Mouse (Mus musculus) kidney, embryonic 16.5 days (tissue): Measurements from ENCODE around the gene Klhdc8a. TPM values are rescaled to one million over a fixed set of nuclear protein-coding genes. Genes with fewer than 3 reads are reported as not detected.

Experiments used
- ATAC-seq: fragments of 200-750 bp; cut with Nextera tagmentation; 2 replicates; pipeline ENCODE4 v1.8.0; 2017; ENCODE audit warnings: moderate TSS enrichment; ENCODE audit not compliant: low FRiP score, low TSS enrichment
- H3K27ac ChIP-seq: fragments of 300-500 bp; sonication (generic); 2 replicates; pipeline ENCODE4 v1.5.1; 2014; ENCODE audit warnings: low read length
- H3K27me3 ChIP-seq: fragments of 300-500 bp; sonication (generic); 2 replicates; pipeline ENCODE4 v1.6.1; 2014; ENCODE audit warnings: low read length, control low read depth, mixed read lengths; ENCODE audit not compliant: insufficient read depth
- H3K36me3 ChIP-seq: fragments of 300-500 bp; sonication (generic); 2 replicates; pipeline ENCODE4 v1.6.1; 2014; ENCODE audit warnings: low read length, control low read depth, mixed read lengths; ENCODE audit not compliant: insufficient read depth
- H3K4me1 ChIP-seq: fragments of 300-500 bp; sonication (generic); 2 replicates; pipeline ENCODE4 v1.6.1; 2014; ENCODE audit warnings: low read length, control low read depth, mixed read lengths; ENCODE audit not compliant: insufficient read depth
- H3K4me2 ChIP-seq: fragments of 300-500 bp; sonication (generic); replicated peaks from 2 replicates; pipeline ENCODE4 v1.6.1; 2014; ENCODE audit warnings: low read depth, low read length
- H3K4me3 ChIP-seq: fragments of 300-500 bp; sonication (generic); 2 replicates; pipeline ENCODE4 v1.5.1; 2014; ENCODE audit warnings: mild to moderate bottlenecking, low read length
- H3K9ac ChIP-seq: fragments of 300-500 bp; sonication (generic); replicated peaks from 2 replicates; pipeline ENCODE4 v1.6.1; 2014; ENCODE audit warnings: low read length
- H3K9me3 ChIP-seq: fragments of 300-500 bp; sonication (generic); 2 replicates; pipeline ENCODE4 v1.6.1; 2016; ENCODE audit warnings: low read length, control low read depth
- WGBS: fragments of 180-500 bp; shearing (Covaris S2); extraction: QIAGEN DNeasy Blood & Tissue Kit; methylation state at CpG from one replicate; pipeline ENCODE4 v1.1.7; 2014; 5-methylcytosine and 5-hydroxymethylcytosine counted together
- polyA plus RNA-seq: library from polyadenylated mRNA; unstranded; fragments of >200 nt; fragmentation: Nextera tagmentation; extraction: Ambion mirVana; gene quantifications from 2 replicates; pipeline ENCODE4 v1.2.1, GENCODE M21; 2015

Gene Klhdc8a
- polyA plus RNA-seq, 1 experiment from 2014 or later = 2.1 TPM

GRCm38 (mm10) chr1:132326777-132327176, 28.4 kb downstream of the Klhdc8a start:
- ATAC-seq = no peak
- 41% methylated on average over 9 of the region's 9 CpGs for WGBS
- H3K4me1 ChIP-seq = peaks cover 35% of the 10 kb centered on the region
- H3K4me3 ChIP-seq = no peak overlapping the region
- H3K4me2 ChIP-seq = no peak overlapping the region
- no peaks in the 10 kb centered on the region for H3K9me3 ChIP-seq
- no peaks in the 10 kb centered on the region for H3K36me3 ChIP-seq
- H3K27me3 ChIP-seq = no peaks in the 10 kb centered on the region
- H3K27ac ChIP-seq = 0 out of 2 replicates have a peak overlapping the region, but pooled peaks have one; percentile 30
- no peak overlapping the region; the same call in 1 of the 2 replicates for H3K9ac ChIP-seq

DNA sequence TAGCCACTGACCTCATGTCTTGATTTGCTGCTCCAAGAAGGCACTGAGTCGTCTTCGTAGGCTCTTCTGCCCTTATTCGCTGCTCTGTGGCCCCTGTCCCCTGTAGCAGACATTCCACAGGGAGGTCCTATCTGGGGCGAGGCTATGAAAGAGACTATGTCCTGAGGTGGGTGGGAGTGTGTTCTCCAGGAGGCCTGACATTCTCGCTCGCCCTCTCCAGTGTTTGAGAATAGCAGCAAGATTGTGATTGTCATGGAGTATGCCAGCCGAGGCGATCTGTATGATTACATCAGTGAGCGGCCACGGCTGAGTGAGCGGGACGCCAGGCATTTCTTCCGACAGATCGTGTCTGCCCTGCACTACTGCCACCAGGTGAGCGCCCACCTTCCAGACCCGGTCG, 29.1 kb downstream of the Klhdc8a start:
- H3K27ac ChIP-seq = no peak overlapping the region
- H3K4me1 ChIP-seq = peaks cover 30% of the 10 kb centered on the region
- peak; percentile 16; the same call in 1 of the 2 replicates for ATAC-seq
- H3K9ac ChIP-seq = peak overlapping the region; percentile 24; the same call in 1 of the 2 replicates
- H3K4me2 ChIP-seq = no peak overlapping the region
- no peaks in the 10 kb centered on the region for H3K27me3 ChIP-seq
- H3K4me3 ChIP-seq = no peak overlapping the region
- 60% methylated on average over 17 of the region's 17 CpGs for WGBS
- H3K36me3 ChIP-seq = no peaks in the 10 kb centered on the region; the same call in 1 of the 2 replicates
- no peaks in the 10 kb centered on the region for H3K9me3 ChIP-seq

- H3K27ac ChIP-seq = no peak overlapping the region
- H3K27me3 ChIP-seq = no peaks in the 10 kb centered on the region
- H3K9ac ChIP-seq = no peak overlapping the region
- H3K4me2 ChIP-seq = no peak overlapping the region
- H3K4me1 ChIP-seq = peaks cover 34% of the 10 kb centered on the region
- no peaks in the 10 kb centered on the region; the same call in 1 of the 2 replicates for H3K36me3 ChIP-seq
- H3K4me3 ChIP-seq = no peak overlapping the region
- no peaks in the 10 kb centered on the region for H3K9me3 ChIP-seq
- ATAC-seq = no peak
- WGBS = 55% methylated on average over 3 of the region's 3 CpGs
These were observed 30.1 kb downstream of the Klhdc8a start for GRCm38 (mm10) chr1:132328565-132328964.

DNA sequence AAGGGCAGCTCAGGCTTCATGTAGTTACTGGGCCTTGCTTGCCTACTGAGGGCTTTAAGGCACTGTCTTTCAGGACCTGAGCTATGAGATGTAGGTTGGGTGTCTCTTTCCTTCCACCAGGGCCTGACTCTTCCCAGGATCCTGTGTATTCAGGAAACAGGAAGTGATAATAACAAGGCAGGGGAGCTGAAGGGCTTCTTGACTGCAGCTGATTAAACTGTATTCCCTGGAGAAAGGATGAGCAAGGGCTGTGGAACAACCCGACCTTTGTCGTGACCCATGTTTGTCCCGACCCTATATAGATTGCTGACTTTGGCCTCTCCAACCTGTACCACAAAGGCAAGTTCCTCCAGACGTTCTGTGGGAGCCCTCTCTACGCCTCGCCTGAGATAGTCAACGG, 31.2 kb downstream of the Klhdc8a start:
- Histone ChIP-seq H3K9ac (no peak overlapping the region), H3K9me3 (no peaks in the 10 kb centered on the region), H3K27me3 (no peaks in the 10 kb centered on the region), H3K27ac (no peak overlapping the region), H3K4me1 (peaks cover 44% of the 10 kb centered on the region), H3K36me3 (no peaks in the 10 kb centered on the region; the same call in 1 of the 2 replicates), H3K4me3 (no peak overlapping the region), H3K4me2 (no peak overlapping the region)
- ATAC-seq = no peak
- 83% methylated on average over 7 of the region's 7 CpGs for WGBS

- Histone ChIP-seq H3K27me3 (no peaks in the 10 kb centered on the region), H3K4me3 (no peak overlapping the region), H3K27ac (no peak overlapping the region), H3K4me2 (no peak overlapping the region), H3K36me3 (no peaks in the 10 kb centered on the region; the same call in 1 of the 2 replicates), H3K9ac (no peak overlapping the region), H3K9me3 (no peaks in the 10 kb centered on the region), H3K4me1 (peaks cover 52% of the 10 kb centered on the region)
- 53% methylated on average over 15 of the region's 15 CpGs for WGBS
- ATAC-seq = no peak
These were observed 32.0 kb downstream of the Klhdc8a start for GRCm38 (mm10) chr1:132330397-132330796.

GRCm38 (mm10) chr1:132331283-132331682, 32.9 kb downstream of the Klhdc8a start:
- ATAC-seq = no peak
- H3K27me3 ChIP-seq = no peaks in the 10 kb centered on the region
- WGBS = 88% methylated on average over 17 of the region's 17 CpGs
- H3K4me2 ChIP-seq = no peak overlapping the region
- peaks cover 54% of the 10 kb centered on the region for H3K4me1 ChIP-seq
- H3K4me3 ChIP-seq = no peak overlapping the region
- H3K9ac ChIP-seq = no peak overlapping the region
- no peaks in the 10 kb centered on the region for H3K9me3 ChIP-seq
- no peak overlapping the region for H3K27ac ChIP-seq
- H3K36me3 ChIP-seq = no peaks in the 10 kb centered on the region; the same call in 1 of the 2 replicates

GRCm38 (mm10) chr1:132333201-132333600, 34.8 kb downstream of the Klhdc8a start:
- Histone ChIP-seq H3K4me1 (peaks cover 56% of the 10 kb centered on the region), H3K36me3 (no peaks in the 10 kb centered on the region; the same call in 1 of the 2 replicates), H3K27ac (peak overlapping the region; percentile 89), H3K9me3 (no peaks in the 10 kb centered on the region), H3K4me3 (no peak overlapping the region), H3K9ac (no peak overlapping the region), H3K27me3 (no peaks in the 10 kb centered on the region), H3K4me2 (no peak overlapping the region)
- ATAC-seq = no peak
- 3% methylated on average over 2 of the region's 2 CpGs for WGBS

DNA sequence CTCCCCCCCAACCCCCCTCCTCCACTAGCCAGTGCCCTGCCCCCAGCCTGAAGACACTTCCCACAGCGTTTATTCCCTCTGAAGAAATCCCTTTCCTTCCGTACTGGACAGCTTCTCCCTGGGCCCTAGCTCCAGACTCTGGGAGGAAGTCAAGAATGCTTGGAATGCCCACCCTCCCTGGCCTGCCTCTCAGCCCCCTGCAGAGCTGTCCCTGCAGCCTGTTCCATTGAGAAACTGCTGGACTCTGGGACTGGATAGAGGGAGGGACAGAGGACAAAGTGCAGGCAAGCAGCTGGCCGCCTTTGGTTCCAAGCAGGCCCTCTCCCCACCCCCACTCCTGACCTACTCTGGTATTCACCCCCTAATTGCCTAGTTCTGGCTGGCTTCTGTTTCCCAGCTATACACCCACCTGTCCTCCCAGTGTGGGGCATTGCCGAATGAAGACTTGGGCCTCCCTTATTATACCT, 35.3 kb downstream of the Klhdc8a start:
- peak overlapping the region; percentile 12; the same call in 1 of the 2 replicates for H3K9ac ChIP-seq
- H3K9me3 ChIP-seq = no peaks in the 10 kb centered on the region
- H3K27me3 ChIP-seq = no peaks in the 10 kb centered on the region
- no peaks in the 10 kb centered on the region; the same call in 1 of the 2 replicates for H3K36me3 ChIP-seq
- H3K27ac ChIP-seq = peak overlapping the region; percentile 89
- ATAC-seq = peak; percentile 96
- H3K4me3 ChIP-seq = no peak overlapping the region
- H3K4me1 ChIP-seq = peaks cover 56% of the 10 kb centered on the region
- 1% methylated on average over 4 of the region's 4 CpGs for WGBS
- no peak overlapping the region for H3K4me2 ChIP-seq

DNA sequence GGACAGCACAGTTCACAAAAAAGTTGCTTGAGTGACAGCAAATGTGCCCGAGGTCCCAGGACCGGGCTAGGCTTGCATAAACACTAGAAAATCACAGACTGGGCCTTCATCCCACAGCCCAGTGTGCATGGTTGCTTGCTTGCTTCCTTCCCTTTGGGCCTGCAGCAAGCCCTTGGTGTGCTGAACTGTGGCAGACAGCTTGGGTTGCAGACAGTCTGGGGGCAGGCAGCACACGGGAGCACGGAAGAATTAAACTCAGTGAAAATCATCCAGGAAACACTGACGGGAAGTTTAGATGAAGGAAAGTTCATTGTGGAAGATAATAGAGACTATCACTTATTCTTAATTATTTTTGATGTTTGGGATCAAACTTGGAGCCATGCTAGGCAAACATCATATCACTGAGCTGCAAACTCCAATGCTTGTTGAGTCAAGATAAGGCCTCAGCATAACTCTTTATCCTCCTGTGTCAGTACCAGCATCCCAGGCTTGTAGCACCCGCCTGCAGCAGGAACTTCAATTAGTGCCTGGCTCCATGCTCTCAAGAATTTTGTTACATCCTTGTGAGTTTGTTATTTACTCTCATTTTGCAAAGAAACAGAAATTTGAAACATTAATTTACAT, 35.9 kb downstream of the Klhdc8a start:
- H3K36me3 ChIP-seq = no peaks in the 10 kb centered on the region; the same call in 1 of the 2 replicates
- H3K4me2 ChIP-seq = no peak overlapping the region
- no peak; the same call in 1 of the 2 replicates for ATAC-seq
- peak overlapping the region; percentile 89 for H3K27ac ChIP-seq
- H3K4me1 ChIP-seq = peaks cover 56% of the 10 kb centered on the region
- WGBS = 22% methylated on average over 6 of the region's 6 CpGs
- no peaks in the 10 kb centered on the region for H3K27me3 ChIP-seq
- H3K4me3 ChIP-seq = no peak overlapping the region
- H3K9ac ChIP-seq = peak overlapping the region; percentile 12; the same call in 1 of the 2 replicates
- no peaks in the 10 kb centered on the region for H3K9me3 ChIP-seq

GRCm38 (mm10) chr1:132335378-132335965, 37.0 kb downstream of the Klhdc8a start:
- peak; percentile 12; the same call in 1 of the 2 replicates for ATAC-seq
- H3K4me1 ChIP-seq = peaks cover 56% of the 10 kb centered on the region
- 23% methylated on average over 12 of the region's 12 CpGs for WGBS

More at GRCm38 (mm10) chr1:132335378-132335965, 37.0 kb downstream of the Klhdc8a start:
- H3K4me2 ChIP-seq = no peak overlapping the region
- no peak overlapping the region; the same call in 1 of the 2 replicates for H3K9ac ChIP-seq
- no peak overlapping the region for H3K4me3 ChIP-seq
- H3K27ac ChIP-seq = peak overlapping the region; percentile 89
- no peaks in the 10 kb centered on the region for H3K9me3 ChIP-seq
- no peaks in the 10 kb centered on the region for H3K27me3 ChIP-seq
- H3K36me3 ChIP-seq = no peaks in the 10 kb centered on the region; the same call in 1 of the 2 replicates
